Mouse (Mus musculus) inflammation-experienced regulatory T-cells, adult 16 weeks (primary cell): ENCODE results near the gene Gm20765. TPM values are rescaled to one million over a fixed set of nuclear protein-coding genes. Genes with fewer than 3 reads are reported as not detected.

Experiments used
- polyA plus RNA-seq: library from polyadenylated mRNA; unstranded; fragments of 100-300 nt; shearing (Covaris generic); gene quantifications from one replicate; pipeline ENCODE4 v1.2.1, GENCODE M21; 2017

Gm20765 gene
- polyA plus RNA-seq: not detected

GRCm38 (mm10) chr10:104185233-104185632, at the start of gene Gm20765:
TSS of gene Gm20765 (plus strand) at chr10:104185533.

GRCm38 (mm10) chr10:104142687-104143086, 42.6 kb upstream of the Gm20765 start, which contains the start of gene Gm21293:
TSS of gene Gm21293 (plus strand) at chr10:104142987.

DNA sequence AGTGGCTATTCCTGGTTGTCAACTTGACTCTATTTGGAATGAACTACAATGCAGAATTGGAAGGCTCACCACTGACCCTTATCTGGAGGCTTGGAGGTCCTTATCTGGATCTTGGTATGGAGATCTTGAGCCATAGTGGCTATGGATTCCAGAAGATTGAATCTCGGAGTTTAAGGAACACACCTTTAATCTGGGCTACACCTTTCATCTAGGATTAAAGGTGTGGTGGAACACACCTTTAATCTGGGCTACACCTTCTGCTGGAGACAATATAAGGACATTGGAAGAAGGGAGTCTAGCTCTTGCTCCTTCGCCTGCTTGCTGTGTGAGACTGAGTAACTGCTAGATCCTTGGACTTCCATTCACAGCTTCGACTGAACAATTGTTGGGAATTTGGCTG, 34.1 kb upstream of the Gm20765 start, which contains the start of gene Gm6763:
Gm6763 (plus strand) TSS at position 301 of the 400 bp plus-strand sequence.

GRCm38 (mm10) chr10:104159706-104160105, 25.6 kb upstream of the Gm20765 start, which contains the start of gene Gm8764:
TSS of gene Gm8764 (plus strand) at chr10:104160006.

GRCm38 (mm10) chr10:104168215-104168614, 17.1 kb upstream of the Gm20765 start, which contains the start of gene Gm21304:
TSS of gene Gm21304 (plus strand) at chr10:104168515.

GRCm38 (mm10) chr10:104176724-104177123, 8.6 kb upstream of the Gm20765 start, which contains the start of gene Gm21312:
TSS of gene Gm21312 (plus strand) at chr10:104177024.

DNA sequence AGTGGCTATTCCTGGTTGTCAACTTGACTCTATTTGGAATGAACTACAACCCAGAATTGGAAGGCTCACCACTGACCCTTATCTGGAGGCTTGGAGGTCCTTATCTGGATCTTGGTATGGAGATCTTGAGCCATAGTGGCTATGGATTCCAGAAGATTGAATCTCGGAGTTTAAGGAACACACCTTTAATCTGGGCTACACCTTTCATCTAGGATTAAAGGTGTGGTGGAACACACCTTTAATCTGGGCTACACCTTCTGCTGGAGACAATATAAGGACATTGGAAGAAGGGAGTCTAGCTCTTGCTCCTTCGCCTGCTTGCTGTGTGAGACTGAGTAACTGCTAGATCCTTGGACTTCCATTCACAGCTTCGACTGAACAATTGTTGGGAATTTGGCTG, 8.4 kb downstream of the Gm20765 start, which contains the start of gene Gm4340:
Gm4340 (plus strand) TSS at position 301 of the 400 bp plus-strand sequence.

Other genes with a start within 250 kb of the Gm20765 start
- not detected for gene Gm21293, start 42.5 kb upstream of the Gm20765 start, polyA plus RNA-seq
- not detected for gene Gm6763, start 34.0 kb upstream of the Gm20765 start, polyA plus RNA-seq
- not detected for gene Gm8764, start 25.5 kb upstream of the Gm20765 start, polyA plus RNA-seq
- gene Gm21304, start 17.0 kb upstream of the Gm20765 start, polyA plus RNA-seq: not detected
- gene Gm21312, start 8.5 kb upstream of the Gm20765 start, polyA plus RNA-seq: not detected
- not detected for gene Gm4340, start 8.5 kb downstream of the Gm20765 start, polyA plus RNA-seq